Mouse (Mus musculus): ENCODE measurements around the gene Capn1. TPM values are rescaled to one million over a fixed set of nuclear protein-coding genes. Genes with fewer than 3 reads are reported as not detected.

Capn1 gene
- total and polyA plus RNA-seq, 3 experiments: 42.5 to 75.2 TPM; not detected in 1

DNA sequence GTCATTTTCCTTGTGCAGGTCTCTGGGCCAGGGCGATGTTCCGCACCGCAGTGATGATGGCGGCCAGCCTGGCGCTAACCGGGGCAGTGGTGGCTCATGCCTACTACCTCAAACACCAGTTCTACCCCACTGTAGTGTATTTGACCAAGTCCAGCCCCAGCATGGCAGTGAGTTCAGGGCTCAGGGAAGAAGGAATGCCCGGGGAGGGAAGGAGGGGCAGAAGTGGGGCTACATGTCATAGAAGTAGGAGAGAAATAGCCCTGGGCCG, 32.1 kb upstream of the Capn1 start:
- Histone ChIP-seq H3K4me1 (ENCODE audit: control insufficient read depth in 1 of 2, insufficient read depth in 2 of 2, low read length in 2 of 2) (peaks cover 3 to 23% of the 10 kb centered on the region in 2 experiments; a peak in 3 of 4 replicates), H3K27ac (ENCODE audit: control insufficient read depth, low read depth, low read length) (peak overlapping the region; percentile 90)

DNA sequence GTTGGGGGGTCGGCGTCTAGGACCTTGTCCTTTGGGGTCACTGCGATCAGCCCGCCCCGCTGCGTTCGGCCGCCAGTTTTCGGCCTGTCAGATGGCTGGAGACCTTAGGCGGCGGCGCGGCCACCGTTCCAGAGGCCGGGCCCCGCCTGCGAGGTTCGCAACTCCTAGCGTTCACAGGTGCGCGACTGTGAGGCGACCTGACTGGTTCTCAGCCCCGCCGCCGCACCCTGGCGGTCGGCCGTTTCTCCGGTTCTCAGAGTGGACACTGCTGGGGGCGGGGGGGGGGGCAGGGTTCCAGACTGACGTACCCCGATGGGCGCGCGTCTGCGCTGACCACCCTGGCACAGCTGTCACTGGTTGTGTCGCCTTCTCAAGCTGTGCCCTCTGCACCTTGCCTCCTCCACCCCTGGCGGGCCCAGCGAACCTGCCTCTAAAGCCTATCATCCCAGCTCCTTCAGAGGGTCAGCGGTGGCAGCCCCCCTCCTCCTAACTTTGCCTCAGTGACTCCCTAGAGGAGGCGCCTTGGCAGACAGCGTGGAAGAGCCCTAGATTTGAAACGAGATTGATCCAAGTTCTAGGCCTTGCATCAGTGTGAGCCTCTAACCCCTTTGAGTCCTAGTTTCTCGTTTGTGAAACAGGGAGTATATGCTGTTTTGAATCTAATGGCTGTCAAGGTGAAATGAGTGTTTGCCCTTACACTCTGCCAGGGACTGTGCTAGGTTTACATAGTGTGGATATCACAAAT, 31.6 kb upstream of the Capn1 start:
- Histone ChIP-seq H3K4me1 (ENCODE audit: control insufficient read depth in 1 of 2, insufficient read depth in 2 of 2, low read length in 2 of 2) (peaks cover 3 to 23% of the 10 kb centered on the region in 2 experiments; a peak in 3 of 4 replicates), H3K36me3 (ENCODE audit: control insufficient read depth in 1 of 2, insufficient read depth in 2 of 2, low read length in 2 of 2) (peaks cover 5 to 12% of the 10 kb centered on the region in 2 experiments; a peak in 2 of 4 replicates), H3K4me3 (ENCODE audit: control insufficient read depth in 1 of 2, insufficient read depth in 1 of 2, low read depth in 2 of 2, low read length in 2 of 2) (peak overlapping the region; percentile 61 to 81), H3K27me3 (ENCODE audit: control insufficient read depth in 1 of 2, insufficient read depth in 2 of 2, low read length in 2 of 2) (no peaks in the 10 kb centered on the region), H3K9ac (ENCODE audit: control insufficient read depth, low read depth, low read length, poor library complexity, severe bottlenecking) (peak overlapping the region; percentile 73), H3K9me3 (replicated peaks; ENCODE audit: insufficient read depth, low read length) (no peaks in the 10 kb centered on the region), H3K27ac (ENCODE audit: control insufficient read depth, low read depth, low read length) (peak overlapping the region; percentile 90), H3K79me2 (ENCODE audit: control insufficient read depth, insufficient read depth, low read length, poor library complexity) (peaks cover 23% of the 10 kb centered on the region)
- TF ChIP-seq CHD2 (IDR thresholded peaks at IDR 0.05; ENCODE audit: low read length): no peak
- TF ChIP-seq NRF1 (IDR thresholded peaks at IDR 0.05; ENCODE audit: insufficient read depth, low read depth, low read length, poor library complexity, severe bottlenecking): no peak
- TF ChIP-seq MAX (IDR thresholded peaks at IDR 0.05; ENCODE audit: low read length): 0 out of 2 replicates have a peak, but pooled peaks have one; percentile 14
- TF ChIP-seq GABPA (IDR thresholded peaks at IDR 0.05; ENCODE audit: low read depth, low read length): no peak
- TF ChIP-seq POLR2AphosphoS2 (IDR thresholded peaks at IDR 0.05; ENCODE audit: low read length): peak; percentile 45; the same call in 1 of the 2 replicates
- no peak for TF ChIP-seq USF2 (IDR thresholded peaks at IDR 0.05; ENCODE audit: borderline replicate concordance in 1 of 2, insufficient read depth in 1 of 2, low read depth in 1 of 2, low read length in 2 of 2)
- peak; percentile 37 for DNase-seq (ENCODE audit: low read depth, low spot score)

More for the DNA sequence above, 32.1 kb upstream of the Capn1 start:
- no peak for DNase-seq (ENCODE audit: low read depth, low spot score)
- peak overlapping the region; percentile 73 for H3K9ac ChIP-seq (ENCODE audit: control insufficient read depth, low read depth, low read length, poor library complexity, severe bottlenecking)
- peak overlapping the region; percentile 61 to 81 for H3K4me3 ChIP-seq (ENCODE audit: control insufficient read depth in 1 of 2, insufficient read depth in 1 of 2, low read depth in 2 of 2, low read length in 2 of 2)
- H3K9me3 ChIP-seq (replicated peaks; ENCODE audit: insufficient read depth, low read length): no peaks in the 10 kb centered on the region
- peaks cover 5 to 12% of the 10 kb centered on the region in 2 experiments; a peak in 2 of 4 replicates for H3K36me3 ChIP-seq (ENCODE audit: control insufficient read depth in 1 of 2, insufficient read depth in 2 of 2, low read length in 2 of 2)
- TF ChIP-seq TAL1 (IDR thresholded peaks at IDR 0.05; ENCODE audit: low read length) (no peak), MAFK (IDR thresholded peaks at IDR 0.05; ENCODE audit: borderline replicate concordance, low read depth, low read length) (no peak), TCF12 (IDR thresholded peaks at IDR 0.05; ENCODE audit: low read depth, low read length) (no peak), KAT2A (conservative IDR thresholded peaks at IDR 0.05; ENCODE audit: low read depth, low read length) (no peak), MAZ (IDR thresholded peaks at IDR 0.05; ENCODE audit: low read depth, low read length) (no peak)
- peaks cover 23% of the 10 kb centered on the region for H3K79me2 ChIP-seq (ENCODE audit: control insufficient read depth, insufficient read depth, low read length, poor library complexity)
- no peaks in the 10 kb centered on the region for H3K27me3 ChIP-seq (ENCODE audit: control insufficient read depth in 1 of 2, insufficient read depth in 2 of 2, low read length in 2 of 2)

All from MEL (cell line).